Mouse (Mus musculus): ENCODE measurements around the gene Fbxo21.

DNA sequence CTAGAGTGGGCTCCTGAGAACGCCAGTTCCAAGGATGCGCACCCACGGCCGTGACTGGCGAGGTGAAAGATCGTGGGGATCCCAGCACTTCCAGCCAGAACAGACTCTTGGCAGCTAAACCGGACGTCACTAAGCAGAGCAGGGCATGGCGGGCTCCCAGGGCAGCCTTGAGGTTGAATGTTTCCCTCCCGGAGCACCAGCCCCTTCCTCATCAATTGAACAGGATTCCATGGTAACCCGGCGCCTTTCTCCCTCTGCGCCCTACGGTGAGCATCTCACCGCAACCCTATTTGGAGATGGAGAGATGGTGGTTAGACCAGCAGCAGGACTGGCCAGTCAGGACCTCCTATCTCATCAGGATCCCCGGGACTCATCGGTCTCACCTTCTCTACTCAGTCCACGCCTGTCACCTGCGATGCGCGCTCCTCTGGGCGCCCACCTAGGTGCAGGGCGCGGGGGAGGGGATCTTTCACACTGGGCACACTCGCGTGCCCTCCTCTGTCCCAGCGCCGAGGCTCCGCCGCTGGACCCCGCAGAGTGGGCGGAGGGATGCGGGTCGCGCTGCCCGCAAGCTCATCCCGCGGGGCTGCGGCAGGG, 50.7 kb downstream of the Fbxo21 start:
- TF ChIP-seq CTCF (IDR thresholded peaks at IDR 0.05; ENCODE audit: extremely low read depth, insufficient read length, insufficient replicate concordance, low read depth, low read length) (no peak), POLR2A (IDR thresholded peaks at IDR 0.05; ENCODE audit: low read depth, low read length) (no peak)
